Mouse (Mus musculus) left cerebral cortex, adult 18-20 months (tissue): ENCODE measurements at regions not wholly inside any gene's neighbourhood (a gene's known extent, or its start where the extent isn't known, plus 50 kb on each side); places are given as distances from the start of the nearest gene placed in this dataset.
"Not testable (repeated sequence)": the region's sequence is repeated elsewhere in the genome, so short reads cannot be mapped to it uniquely, and the experiment has no call there.

ENCODE experiments used
- DNase-seq, 2 experiments: peaks; one replicate each; pipeline ENCODE4 v3.0.0; 2021 to 2022; ENCODE audit warnings: low spot score in 2 of 2, mixed read lengths in 1 of 2

GRCm38 (mm10) chr10:114265927-114266326 lies 536.2 kb downstream of the Trhde start:
- peak; percentile 1 to 3 for DNase-seq

DNA sequence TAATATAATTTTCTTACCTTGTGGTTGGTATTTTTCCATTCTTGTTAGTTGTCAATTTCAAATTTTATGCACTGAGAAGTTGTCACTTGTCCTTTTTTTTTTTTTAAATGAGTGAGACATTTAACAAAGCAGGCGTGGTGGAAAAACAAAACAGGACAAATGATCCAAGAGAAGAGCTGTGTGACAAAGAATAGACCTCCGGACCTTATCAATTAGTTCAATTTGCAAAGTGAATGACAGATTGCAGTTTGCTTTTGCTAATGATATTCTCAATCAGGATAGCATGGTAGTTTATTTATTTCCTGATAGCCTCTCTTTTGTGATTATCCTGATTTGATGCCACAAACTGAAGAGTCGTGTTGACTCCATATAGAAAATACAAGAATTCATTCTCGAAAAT lies 560.5 kb downstream of the Trhde start:
- no peak for DNase-seq

GRCm38 (mm10) chr10:114227635-114228034 lies 574.5 kb downstream of the Trhde start:
- DNase-seq: no peak

DNA sequence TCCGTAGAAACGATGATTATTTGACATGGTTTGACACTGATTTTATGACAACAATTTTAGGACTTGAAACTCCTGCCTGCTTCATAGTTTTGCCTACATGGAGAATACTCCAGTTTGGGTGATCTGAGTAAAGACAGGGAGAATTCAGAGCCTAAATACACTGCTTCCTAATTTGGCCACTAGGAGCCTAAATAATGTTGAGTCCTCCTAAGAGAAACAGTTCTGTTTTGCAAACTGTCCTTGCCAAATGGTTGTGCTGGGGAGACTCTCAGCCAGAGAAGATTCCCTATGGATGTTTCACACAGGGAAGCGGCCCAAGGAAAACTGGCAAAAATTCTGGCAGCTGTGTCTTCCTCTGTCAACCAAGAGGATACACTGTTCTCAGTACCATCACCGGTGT lies 600.5 kb downstream of the Trhde start:
- DNase-seq: no peak

- DNase-seq: no peak
Measured at GRCm38 (mm10) chr10:114200939-114201338, 601.2 kb downstream of the Trhde start.

DNA sequence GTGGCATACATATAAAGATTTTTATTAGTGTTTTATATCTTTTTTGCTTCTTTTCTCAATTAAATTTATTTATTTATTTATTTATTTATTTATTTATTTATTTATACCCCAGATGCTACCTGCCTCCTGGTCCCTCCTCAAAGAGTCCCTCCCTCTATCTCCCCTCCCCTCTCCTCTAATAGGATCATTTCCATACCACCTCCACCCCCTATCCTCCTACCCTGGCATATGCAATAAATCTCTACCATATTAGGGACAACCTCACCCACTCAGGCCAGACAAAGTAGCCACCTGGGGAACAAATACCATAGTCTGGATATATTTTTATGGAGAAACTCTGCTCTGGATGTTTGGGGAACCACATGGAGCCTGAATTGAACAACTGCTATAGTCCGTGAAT lies 615.8 kb downstream of the Trhde start:
- no peak for DNase-seq

- DNase-seq: not testable (repeated sequence)
Measured at GRCm38 (mm10) chr10:114143345-114143744, 658.8 kb downstream of the Trhde start.

DNA sequence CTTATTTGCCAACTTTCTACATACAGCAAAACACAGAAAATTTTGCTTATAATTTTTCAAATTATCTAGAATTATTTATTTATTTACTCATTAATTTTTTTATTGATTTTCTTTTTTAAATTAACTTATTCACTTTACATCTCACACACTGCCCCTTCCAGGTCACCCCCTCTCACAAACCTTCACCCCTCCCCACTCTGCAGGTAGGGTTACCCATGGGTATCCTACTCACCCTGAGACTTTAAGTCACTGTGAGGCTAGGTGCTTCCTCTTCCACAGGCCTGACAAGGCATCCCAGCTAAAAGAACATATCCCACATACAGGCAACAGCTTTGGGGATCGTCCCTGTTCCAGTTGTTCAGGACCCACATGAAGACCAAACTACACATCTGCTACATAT lies 664.2 kb downstream of the Trhde start:
- DNase-seq: no peak

DNA sequence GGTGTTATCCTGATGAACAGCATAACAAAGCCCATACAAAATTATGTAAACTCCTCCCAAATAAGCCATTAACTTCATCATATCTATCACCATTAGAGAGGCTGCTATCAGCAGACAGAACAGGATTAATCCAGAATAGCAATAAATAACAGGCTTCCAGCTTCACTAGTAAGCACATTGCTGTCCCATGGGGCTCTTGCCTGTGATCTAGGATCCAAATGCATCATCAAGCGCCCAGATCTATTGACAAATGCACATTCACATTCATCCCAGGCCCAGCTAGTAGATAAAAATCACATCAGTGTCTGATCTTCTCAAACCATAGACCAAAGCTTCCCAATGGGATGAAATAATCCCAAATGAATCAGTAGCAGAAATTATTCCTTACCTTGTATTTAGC lies 665.0 kb downstream of the Trhde start:
- no peak for DNase-seq
